Mouse (Mus musculus): Measurements from ENCODE around the gene Vps9d1. TPM values are rescaled to one million over a fixed set of nuclear protein-coding genes. Genes with fewer than 3 reads are reported as not detected.
"Not testable (repeated sequence)": the region's sequence is repeated elsewhere in the genome, so short reads cannot be mapped to it uniquely, and the experiment has no call there.

The Vps9d1 gene
- 10 to 100 TPM; 29.9 to 31.2 TPM for total RNA-seq (2021)

DNA sequence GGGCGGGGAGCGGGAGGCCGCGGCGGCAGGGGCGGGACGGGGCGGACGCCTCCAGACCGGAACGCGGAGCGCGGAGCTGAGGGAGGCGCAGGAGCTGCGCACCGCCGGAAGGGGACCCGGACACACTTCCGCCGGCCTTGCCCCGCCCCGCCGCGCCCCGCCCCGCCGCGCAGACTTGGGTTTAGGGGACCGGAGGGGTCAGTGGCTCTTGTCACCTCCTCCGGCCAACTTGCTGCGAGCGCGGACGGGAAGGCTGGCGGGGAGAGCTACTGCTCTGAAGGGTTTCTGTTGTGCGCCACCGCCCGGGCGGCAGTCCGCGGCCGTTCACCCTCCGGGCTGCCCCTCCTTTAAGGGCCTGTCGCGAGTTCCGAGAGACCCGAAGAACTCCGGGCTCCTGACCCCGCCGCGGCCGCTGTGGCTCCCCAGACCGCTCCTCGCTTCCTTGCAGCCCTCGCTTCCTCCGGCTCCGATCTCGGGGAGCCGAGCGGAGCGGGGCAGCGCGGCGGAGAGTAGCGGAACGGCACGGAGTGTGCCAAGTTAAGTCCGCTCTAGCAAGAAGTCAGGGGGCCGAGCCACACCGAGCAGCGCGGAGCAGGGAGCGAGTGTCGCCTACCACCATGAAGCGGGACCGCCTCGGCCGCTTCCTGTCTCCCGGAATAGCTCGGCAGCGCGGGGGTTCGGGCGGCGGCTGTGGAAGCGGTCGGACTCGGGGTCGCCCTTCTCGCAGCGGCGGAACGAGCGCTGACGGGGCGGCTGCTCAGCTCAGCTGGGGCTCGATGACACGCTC is at the start of gene Vps9d1, which contains the start of gene Zfp276:
TSS of gene Vps9d1 (minus strand) at position 250 of the 787 bp plus-strand sequence.
TSS of gene Zfp276 (plus strand) at position 97 of the 787 bp plus-strand sequence.
- peak; percentile 70 for DNase-seq (ENCODE audit: low spot score)
- intact Hi-C loops (cut with DNase I), result loop anchor here (5.0 kb wide), 1 partner anchor 42 kb away; the partner anchor contains the start of genes Chmp1a and Spata33

DNA sequence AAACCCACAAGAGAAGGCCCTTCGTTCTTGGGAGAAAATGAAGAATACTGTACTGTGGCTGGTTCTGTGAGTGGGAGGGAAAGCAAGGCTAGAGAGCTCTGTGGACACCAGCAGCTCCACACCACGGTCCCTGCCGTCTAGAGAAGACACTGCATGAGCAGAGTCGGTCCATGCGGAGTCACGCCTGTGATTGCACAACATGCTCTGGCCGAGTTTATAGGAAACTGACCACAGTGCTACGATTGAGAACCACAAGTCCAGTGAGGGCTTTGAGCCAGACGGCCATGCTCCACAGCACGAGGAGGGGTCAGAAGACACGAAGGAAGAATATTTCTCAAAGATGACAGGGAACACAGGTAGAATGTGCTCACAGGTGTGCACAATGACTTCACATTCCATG is 44.2 kb upstream of the Vps9d1 start:
- intact Hi-C loops (cut with DNase I), result no loop called here
- no peak for DNase-seq (ENCODE audit: low spot score)

DNA sequence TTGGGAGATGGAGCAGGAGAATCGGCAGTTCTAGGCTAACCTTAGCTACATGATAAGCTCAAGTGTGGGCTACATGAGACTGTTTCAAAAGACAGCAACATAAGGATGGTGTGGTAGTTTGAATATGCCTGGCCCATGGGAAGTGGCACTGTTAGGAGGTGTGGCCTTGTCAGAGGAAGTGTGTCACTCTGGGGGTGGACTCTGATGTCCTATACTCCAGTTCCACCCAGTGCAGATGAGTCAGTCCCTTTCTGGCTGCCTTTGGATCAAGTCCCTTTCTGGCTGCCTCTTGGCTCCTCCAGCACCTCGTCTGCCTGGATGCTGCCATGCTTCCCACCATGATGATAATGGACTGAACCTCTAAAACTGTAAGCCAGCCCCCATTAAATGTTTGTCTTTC is 38.6 kb upstream of the Vps9d1 start:
- intact Hi-C loops (cut with DNase I), result loop anchor here (5.0 kb wide), 1 partner anchor 75 kb away; no protein-coding TSS in a partner anchor
- no peak for DNase-seq (ENCODE audit: low spot score)

DNA sequence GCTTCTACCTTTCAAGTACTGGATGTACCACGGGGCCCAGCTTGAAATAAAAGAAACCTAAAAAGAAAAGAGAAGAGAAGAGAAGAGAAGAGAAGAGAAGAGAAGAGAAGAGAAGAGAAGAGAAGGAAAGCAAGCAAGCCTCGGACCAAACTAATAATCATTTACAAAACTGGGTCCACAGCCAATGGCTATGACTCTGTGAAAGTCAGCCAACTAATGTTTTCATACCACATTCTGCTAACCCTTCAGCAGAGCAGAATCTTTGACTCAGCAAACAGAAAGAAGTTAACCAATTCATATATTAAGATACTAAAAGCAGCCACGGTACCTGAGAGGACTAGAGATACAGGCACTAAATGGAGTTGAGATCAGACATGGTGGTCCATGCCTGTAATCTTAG is 38.1 kb upstream of the Vps9d1 start:
- intact Hi-C loops (cut with DNase I), result loop anchor here (5.0 kb wide), 1 partner anchor 75 kb away; no protein-coding TSS in a partner anchor

DNA sequence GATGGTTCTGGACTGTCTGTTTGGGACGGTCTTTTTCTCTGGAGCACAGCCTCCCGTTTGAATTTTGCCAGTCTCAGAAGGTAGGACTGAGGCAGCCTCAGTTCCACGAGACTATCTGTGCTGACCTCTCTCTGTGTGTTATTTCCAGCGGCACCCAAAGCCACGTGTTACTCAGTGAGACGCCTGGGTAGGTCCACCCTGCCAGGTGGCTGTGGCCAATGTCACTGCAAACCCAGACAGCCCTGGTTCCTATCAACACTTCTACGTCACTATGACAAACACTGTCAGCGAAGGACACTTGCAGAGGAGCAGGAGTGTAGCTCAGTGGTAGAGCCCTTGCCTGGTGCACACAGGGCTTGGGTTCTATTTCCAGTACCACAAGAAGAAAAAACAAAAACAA is 37.6 kb upstream of the Vps9d1 start:
- no peak for DNase-seq (ENCODE audit: low spot score)

More for the DNA sequence above, 38.1 kb upstream of the Vps9d1 start:
- DNase-seq (ENCODE audit: low spot score), result no peak

DNA sequence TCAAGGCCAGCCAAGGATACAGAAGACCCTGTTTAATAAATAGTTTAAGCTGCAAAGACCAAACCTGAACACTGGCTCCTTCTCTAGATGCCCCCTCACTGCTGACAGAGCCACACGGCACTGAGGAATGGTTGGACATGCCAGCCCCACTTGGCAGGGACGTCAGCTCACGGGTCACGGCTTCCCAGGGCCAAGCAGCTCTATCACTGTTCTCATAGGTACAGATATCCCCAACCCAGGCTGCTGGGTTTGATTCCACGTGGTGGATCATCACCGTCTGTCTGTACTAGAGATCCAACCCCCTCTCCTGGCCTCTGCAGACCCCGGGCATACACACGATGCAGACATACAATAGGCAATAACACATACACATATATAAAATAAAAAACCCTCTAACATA is 36.5 kb upstream of the Vps9d1 start:
- intact Hi-C loops (cut with DNase I), result loop anchor here (5.0 kb wide), 1 partner anchor 73 kb away; no protein-coding TSS in a partner anchor
- no peak for DNase-seq (ENCODE audit: low spot score)

More for the DNA sequence above, 37.6 kb upstream of the Vps9d1 start:
- intact Hi-C loops (cut with DNase I), result loop anchor here (5.0 kb wide), 1 partner anchor 74 kb away; no protein-coding TSS in a partner anchor

DNA sequence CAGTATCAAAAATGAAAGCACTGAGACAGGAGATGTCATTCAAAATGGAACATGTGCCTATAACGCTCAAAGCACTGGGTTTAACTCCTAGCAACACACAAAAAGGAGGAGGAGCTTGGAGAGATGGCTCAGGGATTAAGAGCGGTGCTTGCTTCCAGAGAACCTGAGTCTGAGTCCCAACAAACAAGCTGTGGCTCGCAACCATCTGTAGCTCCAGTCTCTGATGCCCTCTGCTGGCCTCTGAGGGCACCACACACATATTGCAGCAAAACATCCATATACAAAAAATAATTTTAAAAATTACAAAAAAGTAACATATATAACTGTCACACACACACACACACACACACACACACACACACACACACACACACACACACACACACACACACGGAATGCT is 36.0 kb upstream of the Vps9d1 start:
- no peak for DNase-seq (ENCODE audit: low spot score)
- intact Hi-C loops (cut with DNase I), result loop anchor here (5.0 kb wide), 1 partner anchor 73 kb away; no protein-coding TSS in a partner anchor

DNA sequence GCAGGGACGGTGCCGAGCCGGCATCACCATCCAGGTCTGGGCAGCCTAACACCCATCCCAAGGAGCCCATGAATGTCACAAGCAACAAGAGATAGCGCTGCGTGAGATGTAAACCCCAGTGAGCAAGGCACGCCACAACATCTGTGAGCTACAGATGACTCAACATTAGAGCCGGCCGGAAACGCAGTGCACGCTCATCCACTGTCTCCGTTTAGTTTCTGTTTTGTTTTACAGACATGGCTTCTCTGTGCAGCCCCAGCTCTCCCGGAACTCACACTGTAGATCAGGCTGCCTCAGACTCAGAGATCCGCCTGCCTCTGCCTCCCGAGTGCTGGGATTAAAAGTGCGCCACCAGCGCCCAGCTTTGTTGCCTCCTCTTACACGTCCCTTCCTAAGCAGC is 33.2 kb upstream of the Vps9d1 start:
- intact Hi-C loops (cut with DNase I), result no loop called here
- no peak for DNase-seq (ENCODE audit: low spot score)

DNA sequence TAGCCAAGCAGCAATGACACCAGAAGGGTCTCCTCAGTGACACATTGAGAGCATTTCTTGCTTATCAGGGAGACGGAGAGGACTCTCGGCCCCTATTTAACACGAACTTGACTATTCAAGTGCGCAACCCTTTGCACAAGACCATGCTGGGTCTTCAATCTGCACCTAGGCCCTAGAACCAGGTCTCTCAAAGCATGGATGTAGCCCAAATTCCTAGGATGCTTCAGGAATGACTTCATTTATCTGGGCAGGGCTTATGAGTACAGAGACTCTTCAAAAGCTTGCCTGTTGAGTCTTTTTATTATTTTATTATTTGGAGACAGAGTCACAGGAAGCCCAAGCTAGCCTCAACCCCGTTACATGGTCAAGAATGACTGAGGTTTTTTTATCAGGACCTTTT is 30.3 kb upstream of the Vps9d1 start:
- intact Hi-C loops (cut with DNase I), result no loop called here

DNA sequence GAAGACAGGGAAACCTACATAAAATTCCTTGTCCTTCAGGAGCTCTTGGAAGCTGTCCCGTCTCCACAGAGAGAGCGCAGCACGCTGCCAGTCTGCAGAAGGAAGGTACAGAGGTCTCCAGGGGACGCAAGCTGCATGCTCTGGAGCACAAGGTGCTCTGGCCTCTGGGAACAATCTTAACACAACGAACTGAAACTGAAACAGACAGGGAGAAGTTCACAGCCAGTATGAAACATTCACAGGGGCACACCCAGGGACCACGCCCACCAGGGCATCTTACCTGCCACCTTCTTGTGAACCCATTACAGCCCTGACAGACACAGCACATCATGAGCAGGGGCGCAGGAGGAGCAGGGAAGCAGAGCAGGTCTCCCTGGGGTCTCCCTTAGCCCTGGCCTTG is 29.8 kb upstream of the Vps9d1 start:
- intact Hi-C loops (cut with DNase I), result no loop called here
- no peak for DNase-seq (ENCODE audit: low spot score)

More for the DNA sequence above, 30.3 kb upstream of the Vps9d1 start:
- DNase-seq (ENCODE audit: low spot score), result no peak

DNA sequence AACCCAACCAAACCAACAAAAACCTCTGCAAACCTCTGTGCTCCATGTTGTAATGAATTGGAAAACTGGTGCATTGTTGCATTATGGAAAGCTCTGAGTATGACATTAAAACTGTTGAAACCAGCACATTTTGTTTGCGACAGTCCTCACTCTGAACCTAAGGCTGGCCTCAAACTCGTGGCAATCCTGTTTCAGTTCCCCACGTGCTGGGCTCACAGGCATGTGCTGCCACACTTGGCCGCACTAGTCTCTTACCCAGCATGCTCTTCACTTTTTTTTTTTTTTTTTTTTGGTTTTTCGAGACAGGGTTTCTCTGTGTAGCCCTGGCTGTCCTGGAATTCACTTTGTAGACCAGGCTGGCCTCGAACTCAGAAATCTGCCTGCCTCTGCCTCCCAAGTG is 28.8 kb upstream of the Vps9d1 start:
- DNase-seq (ENCODE audit: low spot score); intact Hi-C loops (cut with DNase I): not testable (repeated sequence)

DNA sequence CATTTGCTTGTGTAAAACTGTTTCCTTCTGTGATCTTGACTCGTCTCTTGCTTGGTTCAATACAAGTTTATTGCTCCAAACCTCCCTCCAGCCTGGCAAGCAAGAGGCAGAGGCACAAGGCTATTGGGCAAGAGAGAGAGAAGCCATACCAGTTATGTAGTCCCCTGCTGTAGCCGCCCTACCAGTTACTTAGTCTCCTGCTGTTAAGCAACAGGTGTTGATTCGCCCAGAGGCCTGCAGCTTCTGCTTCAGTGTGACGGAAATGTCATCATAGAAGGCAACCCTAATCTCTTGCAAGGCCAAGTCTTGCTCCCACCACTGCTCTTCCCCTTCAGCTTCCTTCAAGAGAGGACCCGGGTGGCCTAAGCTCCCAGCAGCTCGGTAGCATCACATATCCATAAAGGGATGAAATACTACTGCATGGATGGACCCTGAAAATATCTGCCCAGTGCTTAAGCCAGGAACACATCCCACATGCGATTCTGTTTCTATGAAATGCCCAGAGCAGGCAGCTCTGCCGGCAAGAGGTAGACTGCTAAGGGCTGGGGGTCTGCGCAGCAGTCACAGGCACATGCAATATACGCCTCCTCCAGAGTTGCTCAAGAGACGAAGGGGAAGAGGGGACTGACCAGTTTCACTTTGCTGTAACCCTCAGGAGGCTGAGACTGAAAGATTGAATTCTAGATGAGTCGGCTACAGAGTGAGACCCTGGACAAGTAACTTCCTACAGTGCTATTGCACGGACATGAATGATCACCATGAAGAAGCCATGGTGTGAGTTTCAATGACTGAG is 26.4 kb upstream of the Vps9d1 start:
- intact Hi-C loops (cut with DNase I), result no loop called here
- DNase-seq (ENCODE audit: low spot score), result no peak

DNA sequence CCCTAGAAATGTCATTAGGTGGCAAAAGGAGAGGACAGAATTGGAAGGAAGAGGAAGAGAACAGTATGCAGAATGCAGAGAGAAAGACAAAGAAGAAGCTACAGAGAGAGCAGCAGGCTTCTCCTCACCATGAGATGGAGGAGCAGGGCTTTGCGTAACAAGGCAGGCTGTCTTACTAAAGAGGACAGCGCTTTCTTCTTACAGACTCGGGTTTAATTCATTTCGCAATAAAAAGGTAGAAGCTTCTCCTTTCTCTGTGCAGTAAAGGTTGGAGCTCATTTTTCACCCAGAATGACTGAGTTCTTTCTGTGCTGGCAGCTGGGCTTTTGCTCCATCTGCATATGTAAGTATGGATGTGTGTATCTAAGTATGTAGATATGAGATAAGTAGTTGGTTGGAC is 25.7 kb upstream of the Vps9d1 start:
- intact Hi-C loops (cut with DNase I), result no loop called here
- DNase-seq (ENCODE audit: low spot score), result no peak

DNA sequence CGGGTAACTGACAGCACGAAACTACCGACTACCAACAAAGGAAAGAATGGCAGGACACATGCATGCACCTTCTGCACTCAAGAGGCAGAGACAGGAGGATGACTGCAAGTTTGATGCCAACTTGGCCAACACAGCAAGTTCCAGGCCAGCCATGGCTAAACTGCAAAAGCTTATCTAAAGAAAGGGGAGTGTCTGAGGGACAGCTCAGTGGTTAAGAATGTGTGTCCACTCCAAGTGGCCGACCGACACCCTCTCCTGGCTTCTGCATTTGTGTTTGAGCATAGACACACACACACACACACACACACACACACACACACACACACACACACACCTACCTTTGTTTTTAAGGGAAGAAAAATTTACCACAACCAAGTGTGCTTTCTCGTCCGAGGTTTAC is 24.3 kb upstream of the Vps9d1 start:
- intact Hi-C loops (cut with DNase I), result no loop called here
- no peak for DNase-seq (ENCODE audit: low spot score)

DNA sequence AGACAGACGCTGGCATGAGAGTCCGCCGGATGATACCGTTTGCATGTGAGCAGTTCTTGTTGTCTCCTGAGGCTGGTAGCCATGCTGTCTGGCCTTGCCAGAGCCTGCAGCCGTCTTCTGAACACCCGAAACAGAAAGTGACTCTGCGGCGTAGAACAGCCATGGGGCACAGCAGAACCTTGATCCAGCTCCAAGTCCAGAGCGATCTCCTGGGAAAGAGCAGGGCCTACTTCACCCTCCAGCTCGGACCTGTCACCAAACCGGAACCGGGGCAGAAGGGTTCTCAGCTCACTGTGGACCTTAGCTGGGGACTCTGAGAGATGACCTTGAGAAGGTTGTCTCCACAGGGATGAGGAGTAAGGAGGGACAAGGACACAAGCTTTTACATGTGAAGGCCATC is 20.9 kb upstream of the Vps9d1 start:
- intact Hi-C loops (cut with DNase I), result no loop called here
- DNase-seq (ENCODE audit: low spot score), result no peak

DNA sequence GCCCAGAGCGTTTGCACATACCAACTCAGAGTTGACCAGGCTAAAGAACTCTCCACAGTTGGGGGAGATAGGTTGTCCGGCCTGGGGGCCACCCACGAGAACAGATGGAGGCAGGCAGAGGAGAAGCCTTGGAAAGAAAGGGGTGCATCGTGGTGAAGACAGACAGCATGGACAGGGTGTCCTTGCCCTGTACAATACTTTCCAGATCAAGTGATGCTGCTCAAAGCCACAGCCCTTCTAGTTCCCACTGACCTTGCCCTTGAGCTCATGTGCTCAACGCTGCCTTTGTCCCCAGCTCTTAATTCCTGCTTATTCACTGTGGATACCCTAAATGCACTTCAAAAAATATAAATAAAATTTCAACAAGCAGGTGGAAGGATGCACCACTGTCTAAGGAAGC is 20.3 kb upstream of the Vps9d1 start:
- DNase-seq (ENCODE audit: low spot score), result no peak
- intact Hi-C loops (cut with DNase I), result no loop called here

DNA sequence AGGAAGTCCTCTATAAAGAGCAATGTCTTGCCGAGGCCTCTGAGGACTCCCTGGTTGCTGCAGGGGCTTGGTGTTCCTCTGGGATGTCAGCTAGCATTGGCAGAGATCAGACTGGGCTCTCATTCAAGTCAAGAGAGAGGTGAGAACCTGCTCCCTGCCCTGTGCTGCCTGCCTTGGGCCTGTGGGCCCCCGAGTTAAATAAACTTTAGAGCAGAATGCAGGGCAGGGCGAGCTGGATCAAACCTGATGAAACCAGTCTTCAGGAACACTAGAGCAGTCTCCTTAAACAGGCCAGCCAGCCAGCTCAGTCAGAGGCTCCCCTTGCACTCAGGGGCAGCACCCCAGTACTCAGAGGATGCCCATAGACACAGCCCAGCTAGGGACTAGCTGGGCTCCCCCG is 17.8 kb upstream of the Vps9d1 start:
- intact Hi-C loops (cut with DNase I), result no loop called here
- DNase-seq (ENCODE audit: low spot score), result no peak

DNA sequence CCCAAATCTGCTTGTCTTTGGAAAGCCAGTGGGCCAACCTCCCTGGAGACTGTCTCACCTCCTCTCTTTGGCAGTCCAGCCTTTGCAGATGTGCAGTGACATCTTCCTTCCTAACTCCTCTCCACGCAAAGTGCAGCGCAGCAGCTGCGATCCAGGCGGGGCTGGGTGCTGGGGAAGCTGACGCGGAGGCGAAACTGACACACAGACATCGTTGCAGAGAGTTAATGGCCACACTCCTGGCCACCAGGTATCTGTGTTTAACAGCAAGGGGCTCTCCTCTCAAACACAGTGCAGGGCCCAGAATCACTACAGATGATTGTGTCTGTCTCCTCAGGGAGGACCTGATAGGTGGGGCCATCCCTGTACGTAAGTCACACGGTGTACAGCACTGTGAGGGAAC is 17.0 kb upstream of the Vps9d1 start:
- no peak for DNase-seq (ENCODE audit: low spot score)
- intact Hi-C loops (cut with DNase I), result no loop called here

DNA sequence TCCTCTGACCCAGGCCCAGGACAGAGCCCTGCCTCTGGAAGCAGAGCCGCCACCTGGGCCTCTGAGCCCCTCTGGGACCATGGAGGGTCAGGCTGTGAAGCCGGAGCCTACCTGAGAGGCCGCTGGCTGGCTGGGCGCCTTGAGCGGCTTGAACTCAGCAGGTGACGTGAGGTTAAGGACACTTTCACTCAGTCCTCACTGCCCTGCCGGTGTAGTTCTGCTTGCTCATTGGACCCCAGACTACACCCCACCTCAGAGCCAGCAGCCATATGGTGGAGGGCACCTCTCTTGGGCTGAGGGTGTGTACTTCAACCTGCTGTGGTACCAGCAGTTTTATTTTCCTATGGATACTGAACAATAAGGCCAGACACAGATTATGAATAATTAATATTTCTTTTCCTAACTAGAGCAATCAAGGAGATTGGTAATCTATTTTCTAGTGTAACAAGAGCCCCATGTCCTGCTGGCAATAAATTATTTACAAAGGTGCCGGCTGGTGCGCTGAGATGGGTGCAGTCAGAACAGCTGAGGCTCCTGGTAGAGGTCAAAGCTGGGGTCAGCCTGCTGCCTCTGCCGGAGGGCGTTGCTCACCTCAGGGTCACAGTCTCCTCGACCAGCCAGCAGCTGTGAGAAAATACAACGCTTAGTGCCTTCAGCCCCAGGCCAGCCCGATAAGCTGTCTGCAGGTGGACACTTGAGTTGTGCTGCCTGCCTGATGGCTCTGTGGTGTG is 13.9 kb upstream of the Vps9d1 start:
- intact Hi-C loops (cut with DNase I), result no loop called here
- DNase-seq (ENCODE audit: low spot score), result no peak

DNA sequence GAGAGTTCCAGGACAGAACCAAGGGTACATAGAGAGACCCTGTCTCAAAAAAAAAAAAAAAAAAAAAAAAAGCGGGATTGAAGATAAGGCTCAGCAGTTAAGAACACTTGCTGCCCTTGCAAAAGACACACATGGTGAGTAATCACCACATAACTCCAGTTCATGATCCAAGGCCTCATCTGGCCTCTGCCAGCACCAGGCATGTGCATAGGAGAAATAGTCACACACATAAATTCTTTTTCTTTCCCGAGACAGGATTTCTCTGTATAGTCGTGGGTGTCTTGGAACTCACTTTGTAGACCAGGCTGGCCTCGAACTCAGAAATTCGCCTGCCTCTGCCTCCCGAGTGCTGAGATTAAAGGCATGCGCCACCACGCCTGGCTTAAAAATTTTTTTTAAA is 3.4 kb upstream of the Vps9d1 start:
- intact Hi-C loops (cut with DNase I); DNase-seq (ENCODE audit: low spot score): not testable (repeated sequence)
